Mouse (Mus musculus): ENCODE results near the gene BC030499. TPM values are rescaled to one million over a fixed set of nuclear protein-coding genes. Genes with fewer than 3 reads are reported as not detected.

BC030499 gene
- polyA plus RNA-seq, 1 experiment, result 0.27 TPM

DNA sequence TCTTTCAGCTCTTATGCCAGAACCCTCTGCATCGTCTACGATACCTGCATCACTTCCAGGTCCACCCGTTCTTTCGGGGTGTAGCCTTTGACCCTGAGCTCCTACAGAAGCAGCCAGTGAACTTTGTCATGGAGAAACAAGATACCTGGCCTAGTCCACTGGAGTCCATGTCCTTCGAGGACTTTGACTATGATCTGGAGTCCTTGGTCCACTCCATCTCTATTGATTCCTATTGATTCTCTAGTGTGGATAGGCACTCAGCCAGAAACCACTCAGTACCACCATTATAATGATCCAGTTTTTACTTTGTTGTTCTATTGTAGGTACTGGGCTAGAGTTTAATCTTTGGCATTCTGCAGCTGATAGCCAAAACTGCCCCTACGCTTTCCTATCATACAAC lies 3.9 kb downstream of the BC030499 start:
- Histone ChIP-seq H3K4me1 (ENCODE audit: control insufficient read depth, insufficient read depth, low read length) (no peaks in the 10 kb centered on the region), H3K4me3 (replicated peaks; ENCODE audit: extremely low read depth, low read depth, low read length) (no peak overlapping the region)
- TF ChIP-seq POLR2A (IDR thresholded peaks at IDR 0.05; ENCODE audit: borderline replicate concordance, extremely low read depth, low read depth, low read length) (no peak), CTCF (IDR thresholded peaks at IDR 0.05; ENCODE audit: insufficient read depth, low read length) (no peak)
- 93% methylated on average over 6 of the region's 6 CpGs for WGBS
- no peak for DNase-seq

GRCm38 (mm10) chr11:78300917-78301316 lies 10.3 kb downstream of the BC030499 start:
- 58% methylated on average over 7 of the region's 7 CpGs for WGBS
- DNase-seq, result no peak
- TF ChIP-seq CTCF (IDR thresholded peaks at IDR 0.05; ENCODE audit: insufficient read depth, low read length), result no peak
- Histone ChIP-seq H3K4me1 (ENCODE audit: control insufficient read depth, insufficient read depth, low read length) (no peaks in the 10 kb centered on the region), H3K4me3 (replicated peaks; ENCODE audit: extremely low read depth, low read depth, low read length) (peak overlapping the region; percentile 33)

DNA sequence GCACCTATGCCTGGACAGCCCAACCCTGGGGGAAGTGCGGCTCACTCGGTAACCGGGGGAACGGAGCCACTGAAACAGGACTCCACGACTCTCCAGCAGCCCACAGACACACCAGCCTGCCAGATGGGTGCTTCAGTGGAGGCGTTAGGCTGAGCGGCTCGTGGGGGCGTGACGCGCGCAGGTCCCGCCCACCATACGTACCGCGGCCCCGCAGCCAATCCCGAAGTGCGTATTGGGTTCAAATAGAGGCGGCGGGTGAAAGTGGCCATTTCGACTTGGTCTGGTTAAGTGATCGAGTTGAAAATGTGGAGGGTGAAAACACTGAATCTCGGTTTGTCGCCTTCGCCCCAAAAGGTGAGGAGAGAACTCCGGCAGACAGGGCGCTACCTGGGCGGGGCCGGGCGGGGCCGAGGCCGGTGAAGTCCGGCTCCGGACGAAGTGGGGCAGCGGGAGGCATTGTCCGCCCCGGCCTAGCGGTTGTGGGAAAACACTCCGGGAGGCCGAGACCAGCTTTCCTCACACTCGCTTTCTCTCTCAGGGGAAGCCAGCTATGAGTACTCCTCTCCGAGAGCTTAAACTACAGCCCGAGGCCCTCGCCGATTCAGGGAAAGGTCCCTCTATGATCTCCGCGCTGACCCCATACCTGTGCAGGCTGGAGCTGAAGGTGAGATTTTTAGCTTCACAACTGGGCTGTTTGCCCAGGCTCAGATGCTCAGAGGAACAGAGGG lies 10.9 kb downstream of the BC030499 start, which contains the start of gene Spag5:
Gene Spag5, plus strand, starts transcription at position 173 of the 728 bp plus-strand sequence.
- peak within 1 kb of the TSS; percentile 58 for H3K4me3 ChIP-seq (replicated peaks; ENCODE audit: extremely low read depth, low read depth, low read length)
- WGBS, result 1% methylated on average over 49 of the region's 49 CpGs
- TF ChIP-seq CTCF (IDR thresholded peaks at IDR 0.05; ENCODE audit: insufficient read depth, low read length) (no peak), POLR2A (IDR thresholded peaks at IDR 0.05; ENCODE audit: borderline replicate concordance, extremely low read depth, low read depth, low read length) (no peak)
- H3K4me1 ChIP-seq (ENCODE audit: control insufficient read depth, insufficient read depth, low read length), result no peaks in the 10 kb centered on the region
- peak; percentile 87 for DNase-seq

DNA sequence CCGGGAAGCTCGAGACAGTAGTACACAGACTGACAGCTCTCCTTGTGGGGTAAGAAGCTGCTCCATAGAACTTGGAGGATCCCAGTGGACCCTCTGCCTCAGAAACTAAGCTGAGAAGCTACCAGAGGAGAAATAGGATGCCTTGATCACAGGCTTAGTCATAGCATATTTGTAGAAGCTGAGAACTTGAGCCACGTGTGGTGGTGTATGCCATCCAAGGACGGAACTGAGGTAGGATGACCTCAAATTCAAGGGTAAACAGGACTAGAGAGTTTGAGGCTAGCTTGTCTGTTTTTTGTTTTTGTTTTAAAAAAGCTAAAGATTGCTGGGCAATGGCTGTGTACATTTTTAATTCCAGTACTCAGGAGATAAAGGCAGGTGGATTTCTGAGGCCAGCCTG lies 14.6 kb downstream of the BC030499 start:
- DNase-seq, result no peak
- TF ChIP-seq CTCF (IDR thresholded peaks at IDR 0.05; ENCODE audit: insufficient read depth, low read length) (no peak), POLR2A (IDR thresholded peaks at IDR 0.05; ENCODE audit: borderline replicate concordance, extremely low read depth, low read depth, low read length) (no peak)
- H3K4me1 ChIP-seq (ENCODE audit: control insufficient read depth, insufficient read depth, low read length), result no peaks in the 10 kb centered on the region
- H3K4me3 ChIP-seq (replicated peaks; ENCODE audit: extremely low read depth, low read depth, low read length), result no peak overlapping the region
- WGBS, result 88% methylated on average over 4 of the region's 4 CpGs

GRCm38 (mm10) chr11:78310861-78311511 lies 20.3 kb downstream of the BC030499 start:
- no peak for TF ChIP-seq CTCF (IDR thresholded peaks at IDR 0.05; ENCODE audit: insufficient read depth, low read length)
- TF ChIP-seq POLR2A (IDR thresholded peaks at IDR 0.05; ENCODE audit: borderline replicate concordance, extremely low read depth, low read depth, low read length), result no peak
- 89% methylated on average over 8 of the region's 8 CpGs for WGBS
- Histone ChIP-seq H3K4me3 (replicated peaks; ENCODE audit: extremely low read depth, low read depth, low read length) (no peak overlapping the region), H3K4me1 (ENCODE audit: control insufficient read depth, insufficient read depth, low read length) (no peaks in the 10 kb centered on the region)
- DNase-seq, result no peak

DNA sequence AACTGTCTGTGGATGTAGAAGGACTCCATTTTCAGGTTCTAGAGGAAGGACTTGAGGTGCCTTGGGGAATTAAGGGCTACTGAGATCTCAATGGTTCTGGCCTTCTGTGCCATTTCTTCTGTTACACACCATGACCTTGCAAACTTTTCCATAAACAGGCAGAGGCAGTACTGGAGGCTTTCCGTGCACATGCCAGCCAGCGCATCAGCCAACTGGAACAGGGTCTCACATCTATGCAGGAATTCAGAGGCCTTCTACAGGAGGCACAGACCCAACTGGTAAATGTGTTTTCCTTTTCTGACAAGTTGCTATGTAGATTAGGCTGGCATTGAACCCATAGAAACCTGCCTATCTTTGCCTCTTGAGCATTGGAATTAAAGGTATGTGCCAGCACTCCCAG lies 23.0 kb downstream of the BC030499 start:
- H3K4me1 ChIP-seq (ENCODE audit: control insufficient read depth, insufficient read depth, low read length), result no peaks in the 10 kb centered on the region
- DNase-seq, result no peak
- WGBS, result 95% methylated on average over 2 of the region's 2 CpGs
- TF ChIP-seq POLR2A (IDR thresholded peaks at IDR 0.05; ENCODE audit: borderline replicate concordance, extremely low read depth, low read depth, low read length) (no peak), CTCF (IDR thresholded peaks at IDR 0.05; ENCODE audit: insufficient read depth, low read length) (no peak)
- no peak overlapping the region for H3K4me3 ChIP-seq (replicated peaks; ENCODE audit: extremely low read depth, low read depth, low read length)

DNA sequence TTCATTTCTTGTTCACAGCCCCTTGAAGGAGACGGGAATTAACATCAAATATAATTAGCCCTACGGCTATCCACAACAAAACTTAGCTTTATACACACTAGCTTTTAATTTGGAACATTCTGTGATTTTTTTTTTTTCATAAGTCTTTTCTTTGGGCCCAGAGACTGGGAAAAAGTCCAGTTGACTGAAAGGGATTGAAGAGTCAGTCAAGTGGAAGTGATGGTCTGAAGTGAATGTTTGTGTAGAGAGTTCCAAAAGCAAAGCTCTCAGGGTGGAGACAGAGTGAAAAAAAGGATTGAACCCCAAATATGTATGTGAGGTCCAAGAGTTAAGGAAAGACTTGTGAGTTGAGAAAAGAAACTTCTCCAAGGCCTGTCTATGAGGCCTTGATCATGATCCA lies 27.8 kb downstream of the BC030499 start:
- DNase-seq, result no peak
- Histone ChIP-seq H3K4me3 (replicated peaks; ENCODE audit: extremely low read depth, low read depth, low read length) (no peak overlapping the region), H3K4me1 (ENCODE audit: control insufficient read depth, insufficient read depth, low read length) (peaks cover 8% of the 10 kb centered on the region)
- no peak for TF ChIP-seq CTCF (IDR thresholded peaks at IDR 0.05; ENCODE audit: insufficient read depth, low read length)
- no peak for TF ChIP-seq POLR2A (IDR thresholded peaks at IDR 0.05; ENCODE audit: borderline replicate concordance, extremely low read depth, low read depth, low read length)
- WGBS, result 92% methylated on average over 2 of the region's 2 CpGs

DNA sequence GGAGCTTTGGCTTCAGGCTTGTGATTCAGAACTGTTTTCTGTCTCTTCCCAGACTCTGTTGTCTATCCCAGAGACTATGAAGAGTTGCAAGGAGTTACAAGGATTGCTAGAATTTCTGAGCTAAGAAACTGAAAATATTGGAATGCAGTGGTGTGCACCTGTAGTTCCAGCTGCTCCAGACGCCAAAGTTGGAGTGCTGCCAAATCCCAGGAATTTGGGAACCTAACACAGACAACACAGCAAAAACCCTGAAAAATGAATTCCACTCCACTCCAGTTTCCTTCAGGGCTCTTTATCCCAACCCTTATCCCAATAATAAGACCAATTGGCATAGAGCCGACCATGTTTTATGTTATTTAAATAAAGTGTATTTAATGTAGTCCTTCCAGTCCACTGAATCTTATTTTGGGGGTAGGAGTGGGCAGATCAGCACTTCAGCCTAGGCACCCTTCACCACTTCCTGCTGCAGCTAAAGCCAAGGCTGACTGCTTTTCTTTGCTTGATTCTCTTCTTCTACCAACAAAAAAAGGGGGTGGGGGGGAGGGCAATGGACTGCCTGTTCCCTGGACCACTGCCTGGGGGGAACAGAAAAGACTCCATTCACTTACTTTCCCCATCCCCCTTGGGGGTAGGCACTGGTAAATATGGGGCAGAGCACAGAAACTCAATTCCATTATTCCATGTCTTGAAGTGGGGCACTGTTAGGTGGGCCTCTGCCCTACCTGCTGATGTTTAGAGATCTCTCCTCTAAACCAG lies 31.6 kb downstream of the BC030499 start:
- Histone ChIP-seq H3K4me3 (replicated peaks; ENCODE audit: extremely low read depth, low read depth, low read length) (no peak overlapping the region), H3K4me1 (ENCODE audit: control insufficient read depth, insufficient read depth, low read length) (peaks cover 8% of the 10 kb centered on the region)
- 38% methylated on average over 2 of the region's 2 CpGs for WGBS
- TF ChIP-seq CTCF (IDR thresholded peaks at IDR 0.05; ENCODE audit: insufficient read depth, low read length), result no peak
- TF ChIP-seq POLR2A (IDR thresholded peaks at IDR 0.05; ENCODE audit: borderline replicate concordance, extremely low read depth, low read depth, low read length), result no peak
- DNase-seq, result no peak

- no peak for TF ChIP-seq CTCF (IDR thresholded peaks at IDR 0.05; ENCODE audit: insufficient read depth, low read length)
- TF ChIP-seq POLR2A (IDR thresholded peaks at IDR 0.05; ENCODE audit: borderline replicate concordance, extremely low read depth, low read depth, low read length), result peak; percentile 59; the same call in 1 of the 2 replicates
- 9% methylated on average over 15 of the region's 15 CpGs for WGBS
- H3K4me1 ChIP-seq (ENCODE audit: control insufficient read depth, insufficient read depth, low read length), result peaks cover 8% of the 10 kb centered on the region
- H3K4me3 ChIP-seq (replicated peaks; ENCODE audit: extremely low read depth, low read depth, low read length), result peak within 1 kb of the TSS; percentile 49
- DNase-seq, result peak; percentile 76
Observed at GRCm38 (mm10) chr11:78322860-78323259, 32.2 kb downstream of the BC030499 start, which contains the start of gene Aldoc. TSS of gene Aldoc (plus strand) at chr11:78322968.

All from lung, adult 2 months (tissue).